Mouse (Mus musculus) common myeloid progenitor, adult 5-6 weeks (primary cell): ENCODE results near the gene Mt4. TPM values are rescaled to one million over a fixed set of nuclear protein-coding genes. Genes with fewer than 3 reads are reported as not detected.

Source experiments
- ATAC-seq: replicated peaks from 2 replicates; pipeline ENCODE4 v1.8.0; 2016; ENCODE audit warnings: low read depth, mild to moderate bottlenecking, moderate TSS enrichment, inconsistent platforms; ENCODE audit not compliant: poor library complexity, severe bottlenecking
- total RNA-seq: library from RNA; stranded (forward); fragments of 200-1000, 187-1606 nt; gene quantifications from 2 replicates; pipeline ENCODE4 v1.2.3, GENCODE M21; 2017

Gene Mt4
- total RNA-seq, result not detected in 2 replicates

- no peak for ATAC-seq
These were observed at the start of gene Mt4 for GRCm38 (mm10) chr8:94136933-94137332. Mt4 (plus strand) TSS chr8:94137197.

- no peak for ATAC-seq
These were observed 49.0 kb upstream of the Mt4 start for GRCm38 (mm10) chr8:94087964-94088363.

- ATAC-seq, result peak; percentile 62
These were observed 47.3 kb upstream of the Mt4 start for GRCm38 (mm10) chr8:94089715-94090114.

- no peak for ATAC-seq
These were observed 44.1 kb upstream of the Mt4 start for GRCm38 (mm10) chr8:94092848-94093247.

- ATAC-seq, result no peak
These were observed 42.7 kb upstream of the Mt4 start for GRCm38 (mm10) chr8:94094281-94094680.

- ATAC-seq, result peak; percentile 98
These were observed 38.7 kb upstream of the Mt4 start, which contains the start of gene Bbs2 for GRCm38 (mm10) chr8:94098081-94098974. Bbs2 (minus strand) TSS chr8:94098928.

- no peak for ATAC-seq
These were observed 38.0 kb upstream of the Mt4 start for GRCm38 (mm10) chr8:94098996-94099395.

GRCm38 (mm10) chr8:94104146-94104545 lies 32.9 kb upstream of the Mt4 start:
- no peak for ATAC-seq

GRCm38 (mm10) chr8:94107871-94108270 lies 29.1 kb upstream of the Mt4 start:
- ATAC-seq, result no peak

- no peak; the same call in 1 of the 2 replicates for ATAC-seq
These were observed 27.6 kb upstream of the Mt4 start for GRCm38 (mm10) chr8:94109396-94109795.

- no peak for ATAC-seq
These were observed 27.2 kb upstream of the Mt4 start for GRCm38 (mm10) chr8:94109835-94110234.

- ATAC-seq, result no peak; the same call in 1 of the 2 replicates
These were observed 26.3 kb upstream of the Mt4 start for GRCm38 (mm10) chr8:94110526-94111177.

- ATAC-seq, result peak; percentile 77
These were observed 23.6 kb upstream of the Mt4 start for GRCm38 (mm10) chr8:94113435-94113834.

- no peak for ATAC-seq
These were observed 23.0 kb upstream of the Mt4 start for GRCm38 (mm10) chr8:94113972-94114371.

GRCm38 (mm10) chr8:94118776-94119430 lies 18.1 kb upstream of the Mt4 start:
- ATAC-seq, result peak; percentile 51; the same call in 1 of the 2 replicates

- ATAC-seq, result no peak
These were observed 15.4 kb upstream of the Mt4 start for GRCm38 (mm10) chr8:94121625-94122024.

- peak; percentile 76 for ATAC-seq
These were observed 14.1 kb upstream of the Mt4 start for GRCm38 (mm10) chr8:94122711-94123468.

GRCm38 (mm10) chr8:94127711-94128110 lies 9.3 kb upstream of the Mt4 start:
- no peak for ATAC-seq

- ATAC-seq, result no peak
These were observed 7.7 kb upstream of the Mt4 start for GRCm38 (mm10) chr8:94129133-94129789.
